Mouse (Mus musculus) liver, embryonic 14.5 days (tissue): ENCODE measurements around the gene Ccne1. TPM values are rescaled to one million over a fixed set of nuclear protein-coding genes. Genes with fewer than 3 reads are reported as not detected.

Experiments used
- ATAC-seq: fragments of 200-750 bp; cut with Nextera tagmentation; 2 replicates; pipeline ENCODE4 v1.8.0; 2017; ENCODE audit warnings: moderate number of reproducible peaks, mild to moderate bottlenecking, moderate library complexity; ENCODE audit not compliant: insufficient read depth
- DNase-seq, 3 experiments: peaks; one replicate each; pipeline ENCODE4 v3.0.0-alpha.2; 2012 to 2013; ENCODE audit warnings: low read depth in 3 of 3, low spot score in 3 of 3
- H3K27ac ChIP-seq: fragments of 300-500 bp; sonication (generic); 2 replicates; pipeline ENCODE4 v1.5.1; 2014; ENCODE audit warnings: moderate library complexity, mild to moderate bottlenecking, control low read depth, inconsistent platforms
- H3K27me3 ChIP-seq: fragments of 300-500 bp; sonication (generic); 2 replicates; pipeline ENCODE4 v1.6.1; 2014; ENCODE audit warnings: mild to moderate bottlenecking, low read length, moderate library complexity; ENCODE audit not compliant: control insufficient read depth, insufficient read depth
- H3K36me3 ChIP-seq: fragments of 300-500 bp; sonication (generic); replicated peaks from 2 replicates; pipeline ENCODE4 v1.6.1; 2014; ENCODE audit warnings: low read depth; ENCODE audit not compliant: control insufficient read depth, insufficient read depth
- H3K4me1 ChIP-seq, 2 experiments: fragments of 200-500 bp in 1 of 2; fragments of 300-500 bp in 1 of 2; sonication (generic) in 1 of 2; replicated peaks; 2 replicates each; pipeline ENCODE4 v1.6.1; 2012 to 2014; ENCODE audit warnings: antibody characterized with exemption in 1 of 2, inconsistent platforms in 1 of 2, low read length in 1 of 2; ENCODE audit not compliant: control insufficient read depth in 2 of 2, insufficient read depth in 2 of 2
- H3K4me2 ChIP-seq: fragments of 300-500 bp; sonication (generic); 2 replicates; pipeline ENCODE4 v1.6.1; 2014; ENCODE audit warnings: low read depth, mild to moderate bottlenecking, control low read depth, moderate library complexity
- H3K4me3 ChIP-seq, 2 experiments: fragments of 200-500 bp in 1 of 2; fragments of 300-500 bp in 1 of 2; sonication (generic) in 1 of 2; 2 replicates each; pipeline ENCODE4 v1.5.1; 2012 to 2014; ENCODE audit warnings: low read depth in 2 of 2, low read length in 2 of 2, mild to moderate bottlenecking in 2 of 2, control low read depth in 1 of 2, inconsistent platforms in 1 of 2, moderate library complexity in 1 of 2; ENCODE audit not compliant: insufficient read depth in 1 of 2
- H3K9ac ChIP-seq: fragments of 300-500 bp; sonication (generic); replicated peaks from 2 replicates; pipeline ENCODE4 v1.6.1; 2014; ENCODE audit warnings: mild to moderate bottlenecking, control low read depth, moderate library complexity
- H3K9me3 ChIP-seq: fragments of 300-500 bp; sonication (generic); 2 replicates; pipeline ENCODE4 v1.6.1; 2016; ENCODE audit warnings: low read length, mixed read lengths; ENCODE audit not compliant: control insufficient read depth
- CTCF ChIP-seq: IDR thresholded peaks from 2 replicates; pipeline ENCODE4 v1.5.1; 2016; ENCODE audit warnings: antibody characterized with exemption, low read depth, control low read depth
- EP300 ChIP-seq: IDR thresholded peaks from 2 replicates; pipeline ENCODE4 v1.6.1; 2016; ENCODE audit warnings: antibody characterized with exemption, low read depth
- WGBS: fragments of 180-500 bp; shearing (Covaris S2); extraction: QIAGEN DNeasy Blood & Tissue Kit; methylation state at CpG from one replicate; pipeline ENCODE4 v1.1.7; 2014; ENCODE audit not compliant: insufficient replicate concordance; 5-methylcytosine and 5-hydroxymethylcytosine counted together
- polyA plus RNA-seq, 2 experiments: library from polyadenylated mRNA; depleted of rRNA in 1 of 2; stranded (reverse) in 1 of 2; unstranded in 1 of 2; fragments of >200 nt; fragmentation: Nextera tagmentation in 1 of 2; extraction: Ambion mirVana in 1 of 2; gene quantifications; 2 replicates each; pipeline versions ENCODE4 v1.2.1 to v1.2.3; 2012 to 2014

Ccne1 gene
- polyA plus RNA-seq, 2 experiments, result 71.1 to 87.8 TPM

- Histone ChIP-seq H3K9ac (no peak overlapping the region), H3K4me3 (no peak overlapping the region), H3K9me3 (no peaks in the 10 kb centered on the region), H3K36me3 (no peaks in the 10 kb centered on the region), H3K4me1 (no peaks in the 10 kb centered on the region), H3K27ac (no peak overlapping the region), H3K4me2 (no peak overlapping the region), H3K27me3 (no peaks in the 10 kb centered on the region)
- DNase-seq, result peak; percentile 54 to 63 (median 58)
- TF ChIP-seq EP300, result no peak
- peak; percentile 95 for TF ChIP-seq CTCF
- ATAC-seq, result no peak
- WGBS, result 49% methylated on average over 13 of the region's 13 CpGs
These were observed 34.6 kb upstream of the Ccne1 start for GRCm38 (mm10) chr7:38141747-38142545.

DNA sequence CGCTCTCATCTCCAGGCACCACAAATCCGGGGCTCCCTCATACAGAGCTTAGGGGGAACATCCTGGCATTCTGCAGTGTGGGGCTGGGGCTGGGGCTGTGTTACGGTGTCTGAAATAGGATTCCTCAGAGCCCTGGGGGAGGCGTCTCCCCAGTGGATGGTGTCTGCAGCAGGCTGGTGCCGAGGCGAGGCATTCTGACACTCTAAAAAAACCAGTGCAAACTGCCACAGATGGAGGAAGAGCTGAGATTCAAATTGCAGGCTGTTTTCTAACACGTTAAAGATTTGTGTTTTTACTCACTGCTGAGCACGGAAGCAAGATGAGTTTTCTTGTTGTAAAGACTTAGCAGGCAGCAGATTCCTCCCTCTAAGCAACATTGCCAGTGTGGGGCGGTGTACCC, 33.0 kb upstream of the Ccne1 start:
- no peaks in the 10 kb centered on the region for H3K9me3 ChIP-seq
- no peaks in the 10 kb centered on the region for H3K36me3 ChIP-seq
- WGBS, result 39% methylated on average over 9 of the region's 9 CpGs
- no peak for TF ChIP-seq CTCF
- H3K27ac ChIP-seq, result no peak overlapping the region
- no peak overlapping the region for H3K9ac ChIP-seq
- H3K4me1 ChIP-seq, result no peaks in the 10 kb centered on the region
- H3K4me2 ChIP-seq, result no peak overlapping the region
- H3K4me3 ChIP-seq, result no peak overlapping the region
- H3K27me3 ChIP-seq, result no peaks in the 10 kb centered on the region
- ATAC-seq (no peak), DNase-seq (no peak)

- no peak for DNase-seq
- Histone ChIP-seq H3K4me1 (no peaks in the 10 kb centered on the region), H3K4me2 (no peak overlapping the region), H3K27me3 (no peaks in the 10 kb centered on the region), H3K36me3 (no peaks in the 10 kb centered on the region), H3K9ac (no peak overlapping the region), H3K9me3 (no peaks in the 10 kb centered on the region), H3K27ac (no peak overlapping the region), H3K4me3 (no peak overlapping the region)
- 48% methylated on average over 5 of the region's 5 CpGs for WGBS
- ATAC-seq, result no peak
- TF ChIP-seq EP300, result no peak
- no peak for TF ChIP-seq CTCF
These were observed 27.1 kb upstream of the Ccne1 start for GRCm38 (mm10) chr7:38134471-38134870.

GRCm38 (mm10) chr7:38131186-38131585, 23.9 kb upstream of the Ccne1 start:
- H3K27me3 ChIP-seq, result no peaks in the 10 kb centered on the region
- H3K36me3 ChIP-seq, result no peaks in the 10 kb centered on the region
- H3K9ac ChIP-seq, result no peak overlapping the region
- no peaks in the 10 kb centered on the region for H3K4me1 ChIP-seq
- TF ChIP-seq EP300 (no peak), CTCF (peak; percentile 71)
- peak; percentile 9 to 12 (median 10) for DNase-seq
- 24% methylated on average over 5 of the region's 5 CpGs for WGBS
- ATAC-seq, result no peak; the same call in 1 of the 2 replicates
- no peaks in the 10 kb centered on the region for H3K9me3 ChIP-seq
- H3K27ac ChIP-seq, result no peak overlapping the region
- no peak overlapping the region for H3K4me2 ChIP-seq
- no peak overlapping the region for H3K4me3 ChIP-seq

DNA sequence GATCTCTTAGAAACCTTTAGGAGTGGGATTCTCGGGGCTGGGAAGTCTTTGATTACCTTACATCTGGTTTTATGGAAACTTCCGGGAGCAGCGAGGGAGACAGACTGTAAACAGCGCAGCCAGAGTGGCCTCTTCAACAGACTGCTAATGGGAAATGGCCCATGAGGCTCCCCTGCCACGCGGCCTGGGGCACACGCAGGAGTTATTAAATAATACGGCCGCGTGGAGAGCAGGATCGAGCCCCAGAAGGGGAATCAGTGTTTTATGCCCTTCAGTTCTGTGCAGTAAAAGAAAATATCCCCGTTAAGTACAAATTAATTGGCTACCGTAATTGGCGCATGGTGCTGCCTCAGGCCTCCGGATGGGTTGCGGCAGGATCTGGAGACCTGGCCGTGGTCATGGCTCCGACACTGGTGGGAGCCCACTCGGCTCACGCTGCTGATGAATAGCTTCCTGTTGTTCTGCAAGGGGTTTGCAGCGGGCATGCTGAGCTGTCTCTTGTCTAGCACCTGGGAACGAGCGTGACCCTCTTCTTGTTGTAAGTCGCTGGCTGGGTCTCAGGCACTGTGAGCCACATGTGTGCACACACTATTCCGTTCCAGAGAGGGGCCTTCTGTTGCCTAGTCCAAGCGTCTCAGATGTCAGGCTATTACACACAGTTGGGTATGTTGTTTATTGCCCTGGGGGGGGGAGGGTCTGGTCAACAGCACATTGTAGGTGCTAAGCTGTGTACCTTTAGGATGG, 22.8 kb upstream of the Ccne1 start:
- WGBS, result 79% methylated on average over 26 of the region's 26 CpGs
- no peaks in the 10 kb centered on the region for H3K9me3 ChIP-seq
- ATAC-seq (no peak), DNase-seq (no peak)
- no peak overlapping the region for H3K9ac ChIP-seq
- H3K4me3 ChIP-seq, result no peak overlapping the region
- no peaks in the 10 kb centered on the region for H3K36me3 ChIP-seq
- no peaks in the 10 kb centered on the region for H3K4me1 ChIP-seq
- no peak overlapping the region for H3K27ac ChIP-seq
- H3K27me3 ChIP-seq, result no peaks in the 10 kb centered on the region
- no peak overlapping the region for H3K4me2 ChIP-seq
- TF ChIP-seq EP300, result no peak
- no peak for TF ChIP-seq CTCF
